Comparison of ENCODE assay signal across 9 mouse cellular contexts in genomic region chr10:120751821-120752261, GRCm38 (mm10).
DNase-seq lines count a peak whose midpoint lies in the region; ATAC-seq lines count a peak whose summit lies in the region.
"Had no signal": no experiment of that assay in that cellular context is flagged by ENCODE, and none has a peak within 500 bp of the region (broad histone marks: within the 10 kb centered on the region; RNA-seq: fewer than 3 reads in every experiment).

No protein-coding gene starts in this region.

- H3K4me3 ChIP-seq in hindbrain, embryonic 13.5 days, result no peak overlapping the region
- no peak overlapping the region for H3K4me3 ChIP-seq in hindbrain, embryonic 11.5 days (ENCODE audit: low read depth, low read length)
- no peak overlapping the region for H3K4me3 ChIP-seq in embryonic facial prominence, embryonic 13.5 days
- H3K4me3 ChIP-seq in intestine, embryonic 15.5 days (replicated peaks), result no peak overlapping the region
- no peak overlapping the region for H3K4me3 ChIP-seq in lung, embryonic 15.5 days
- no peak overlapping the region for H3K4me3 ChIP-seq in midbrain, embryonic 13.5 days (replicated peaks)
- H3K4me3 ChIP-seq: midbrain, embryonic 12.5 days had no signal

- no peak for ATAC-seq in hindbrain, embryonic 13.5 days (ENCODE audit: low FRiP score)
- no peak for ATAC-seq in hindbrain, embryonic 11.5 days (ENCODE audit: low FRiP score)
- no peak for ATAC-seq in embryonic facial prominence, embryonic 13.5 days (ENCODE audit: insufficient number of reproducible peaks, insufficient read depth, low FRiP score, low TSS enrichment, low read depth)
- ATAC-seq in intestine, embryonic 15.5 days, result no peak
- peak; percentile 34; the same call in 1 of the 2 replicates for ATAC-seq in lung, embryonic 15.5 days (ENCODE audit: borderline replicate concordance, extremely low read depth, low FRiP score, low TSS enrichment)
- ATAC-seq in midbrain, embryonic 13.5 days, result no peak

- H3K4me2 ChIP-seq in hindbrain, embryonic 13.5 days, result 0 out of 2 replicates have a peak overlapping the region, but pooled peaks have one; percentile 11
- no peak overlapping the region for H3K4me2 ChIP-seq in hindbrain, embryonic 11.5 days (replicated peaks; ENCODE audit: low read depth, low read length)
- 0 out of 2 replicates have a peak overlapping the region, but pooled peaks have one; percentile 11 for H3K4me2 ChIP-seq in embryonic facial prominence, embryonic 13.5 days
- no peak overlapping the region for H3K4me2 ChIP-seq in intestine, embryonic 15.5 days (replicated peaks)
- H3K4me2 ChIP-seq in lung, embryonic 15.5 days, result peak overlapping the region; percentile 11; the same call in 1 of the 2 replicates
- no peak overlapping the region for H3K4me2 ChIP-seq in midbrain, embryonic 13.5 days (replicated peaks)
- H3K4me2 ChIP-seq: midbrain, embryonic 12.5 days had no signal

- H3K27me3 ChIP-seq in hindbrain, embryonic 13.5 days, result peaks cover 14% of the 10 kb centered on the region; the same call in 1 of the 2 replicates
- no peaks in the 10 kb centered on the region for H3K27me3 ChIP-seq in hindbrain, embryonic 11.5 days (ENCODE audit: control insufficient read depth, insufficient read depth, low read length)
- H3K27me3 ChIP-seq in embryonic facial prominence, embryonic 13.5 days, result no peaks in the 10 kb centered on the region
- H3K27me3 ChIP-seq in intestine, embryonic 15.5 days (replicated peaks), result no peaks in the 10 kb centered on the region
- no peaks in the 10 kb centered on the region for H3K27me3 ChIP-seq in lung, embryonic 15.5 days
- H3K27me3 ChIP-seq in midbrain, embryonic 13.5 days, result peaks cover 13% of the 10 kb centered on the region; the same call in 1 of the 2 replicates

- WGBS in hindbrain, embryonic 13.5 days, result 67% methylated on average over 11 of the region's 11 CpGs
- 73% methylated on average over 11 of the region's 11 CpGs for WGBS in hindbrain, embryonic 11.5 days
- WGBS in embryonic facial prominence, embryonic 13.5 days, result 46% methylated on average over 11 of the region's 11 CpGs
- 67% methylated on average over 11 of the region's 11 CpGs for WGBS in intestine, embryonic 15.5 days
- WGBS in lung, embryonic 15.5 days, result 39% methylated on average over 11 of the region's 11 CpGs
- WGBS in midbrain, embryonic 13.5 days, result 82% methylated on average over 11 of the region's 11 CpGs

- no peak overlapping the region for H3K9ac ChIP-seq in hindbrain, embryonic 13.5 days
- H3K9ac ChIP-seq in hindbrain, embryonic 11.5 days (ENCODE audit: low read depth, low read length), result no peak overlapping the region
- H3K9ac ChIP-seq in embryonic facial prominence, embryonic 13.5 days, result no peak overlapping the region
- no peak overlapping the region for H3K9ac ChIP-seq in intestine, embryonic 15.5 days
- H3K9ac ChIP-seq in lung, embryonic 15.5 days, result no peak overlapping the region
- H3K9ac ChIP-seq in midbrain, embryonic 13.5 days (replicated peaks), result no peak overlapping the region
- H3K9ac ChIP-seq: midbrain, embryonic 12.5 days had no signal

- H3K9me3 ChIP-seq in hindbrain, embryonic 13.5 days, result no peaks in the 10 kb centered on the region
- no peaks in the 10 kb centered on the region for H3K9me3 ChIP-seq in hindbrain, embryonic 11.5 days (ENCODE audit: control insufficient read depth, low read length)
- no peaks in the 10 kb centered on the region; the same call in 1 of the 2 replicates for H3K9me3 ChIP-seq in embryonic facial prominence, embryonic 13.5 days
- H3K9me3 ChIP-seq in intestine, embryonic 15.5 days, result no peaks in the 10 kb centered on the region
- H3K9me3 ChIP-seq in lung, embryonic 15.5 days, result no peaks in the 10 kb centered on the region
- no peaks in the 10 kb centered on the region for H3K9me3 ChIP-seq in midbrain, embryonic 13.5 days
- H3K9me3 ChIP-seq: midbrain, embryonic 12.5 days had no signal

- H3K4me1 ChIP-seq in hindbrain, embryonic 13.5 days (replicated peaks), result peaks cover 5% of the 10 kb centered on the region
- H3K4me1 ChIP-seq in hindbrain, embryonic 11.5 days (replicated peaks; ENCODE audit: control insufficient read depth, insufficient read depth, low read length), result no peaks in the 10 kb centered on the region
- peaks cover 15% of the 10 kb centered on the region for H3K4me1 ChIP-seq in embryonic facial prominence, embryonic 13.5 days
- 0 out of 2 replicates have a peak, but pooled peaks cover 8% of the 10 kb centered on the region for H3K4me1 ChIP-seq in intestine, embryonic 15.5 days (replicated peaks)
- peaks cover 11% of the 10 kb centered on the region for H3K4me1 ChIP-seq in lung, embryonic 15.5 days
- H3K4me1 ChIP-seq in midbrain, embryonic 13.5 days (replicated peaks), result no peaks in the 10 kb centered on the region
- H3K4me1 ChIP-seq: midbrain, embryonic 12.5 days had no signal

- no peak for DNase-seq in hindbrain, embryonic 11.5 days (ENCODE audit: low spot score)
- DNase-seq in frontal cortex, postnatal 25 days (ENCODE audit: low spot score in 2 of 2), result no peak
- no peak for DNase-seq in urinary bladder, adult 2 months (ENCODE audit: low spot score)

- no peaks in the 10 kb centered on the region for H3K36me3 ChIP-seq in hindbrain, embryonic 13.5 days
- no peaks in the 10 kb centered on the region for H3K36me3 ChIP-seq in hindbrain, embryonic 11.5 days (ENCODE audit: control insufficient read depth, insufficient read depth, low read length)
- no peaks in the 10 kb centered on the region for H3K36me3 ChIP-seq in embryonic facial prominence, embryonic 13.5 days
- no peaks in the 10 kb centered on the region for H3K36me3 ChIP-seq in intestine, embryonic 15.5 days
- no peaks in the 10 kb centered on the region for H3K36me3 ChIP-seq in lung, embryonic 15.5 days
- no peaks in the 10 kb centered on the region for H3K36me3 ChIP-seq in midbrain, embryonic 13.5 days
- H3K36me3 ChIP-seq: midbrain, embryonic 12.5 days had no signal

- H3K27ac ChIP-seq in hindbrain, embryonic 13.5 days, result no peak overlapping the region
- no peak overlapping the region for H3K27ac ChIP-seq in hindbrain, embryonic 11.5 days (ENCODE audit: low read depth, low read length)
- H3K27ac ChIP-seq in embryonic facial prominence, embryonic 13.5 days, result peak overlapping the region; percentile 74
- peak overlapping the region; percentile 7; the same call in 1 of the 2 replicates for H3K27ac ChIP-seq in intestine, embryonic 15.5 days
- peak overlapping the region; percentile 57; the same call in 1 of the 2 replicates for H3K27ac ChIP-seq in lung, embryonic 15.5 days
- no peak overlapping the region for H3K27ac ChIP-seq in midbrain, embryonic 13.5 days
- H3K27ac ChIP-seq: midbrain, embryonic 12.5 days had no signal

Comparison
In these comparisons a context has a peak if more than half of its experiments do, and no peak if none do; other contexts are left out.
1. H3K4me2 ChIP-seq: peak in hindbrain, embryonic 13.5 days (single experiment), embryonic facial prominence, embryonic 13.5 days (single experiment) and lung, embryonic 15.5 days (single experiment); none in hindbrain, embryonic 11.5 days (single experiment), intestine, embryonic 15.5 days (single experiment) and midbrain, embryonic 13.5 days (single experiment).
2. H3K27ac ChIP-seq: peak in embryonic facial prominence, embryonic 13.5 days (single experiment), intestine, embryonic 15.5 days (single experiment) and lung, embryonic 15.5 days (single experiment); none in hindbrain, embryonic 13.5 days (single experiment), hindbrain, embryonic 11.5 days (single experiment) and midbrain, embryonic 13.5 days (single experiment).